In the genomic region with DNA sequence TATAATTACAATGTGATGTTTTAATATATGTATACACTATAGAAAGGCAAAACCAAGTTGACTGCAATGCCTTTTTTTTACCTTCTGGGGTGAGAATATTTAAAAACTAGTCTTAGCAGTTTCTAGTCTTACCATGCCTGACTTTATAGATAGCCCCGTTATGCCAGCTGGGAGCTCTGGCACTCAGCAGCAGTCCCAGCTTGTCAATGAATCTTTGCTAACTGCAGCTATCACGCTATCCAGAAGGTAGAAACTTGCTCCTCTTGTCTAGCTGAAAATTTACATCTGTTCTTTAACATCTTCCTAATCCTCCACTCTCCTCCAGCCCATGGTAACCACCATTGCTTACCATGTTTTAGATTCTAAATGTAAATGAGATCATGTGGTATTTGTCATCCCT, we compare ENCODE assay signal across 34 mouse cellular contexts. TPM values are rescaled to one million over a fixed set of nuclear protein-coding genes. Genes with fewer than 3 reads are reported as not detected.
"Had no signal": no experiment of that assay in that cellular context is flagged by ENCODE, and none has a peak within 500 bp of the region (broad histone marks: within the 10 kb centered on the region; RNA-seq: fewer than 3 reads in every experiment).

No protein-coding gene starts in this region.

- H3K9ac ChIP-seq: heart, embryonic 12.5 days; hindbrain, embryonic 12.5 days; hindbrain, embryonic 14.5 days; intestine, embryonic 15.5 days; limb, embryonic 12.5 days; liver, embryonic 13.5 days; liver, embryonic 15.5 days; liver, postnatal 0 days had no signal

- DNase-seq: gastrocnemius, adult 2 months; gastrocnemius, postnatal 10 days; gastrocnemius, postnatal 25 days; heart, adult 18-20 months; heart, postnatal 10 days; heart, postnatal 4 days; kidney, adult 18-20 months; kidney, adult 8-10 months; kidney, postnatal 10 days; kidney, postnatal 25 days; kidney, postnatal 4 days; liver; liver, embryonic 13.5 days; liver, postnatal 0 days had no signal

- ATAC-seq: hindbrain, embryonic 16.5 days; inflammation-experienced regulatory T-cells, adult 6 months; intestine, embryonic 15.5 days; intestine, postnatal 0 days; liver, postnatal 0 days had no signal

- H3K4me3 ChIP-seq: gastrocnemius, adult 2 months; heart, embryonic 10.5 days; heart, embryonic 12.5 days; hindbrain, embryonic 10.5 days; hindbrain, embryonic 12.5 days; intestine, embryonic 15.5 days; layer of hippocampus, adult 2 months; left cerebral cortex, adult 2 months; limb, embryonic 10.5 days; limb, embryonic 12.5 days; liver, embryonic 13.5 days; liver, embryonic 15.5 days had no signal

- H3K4me2 ChIP-seq: heart, embryonic 12.5 days; hindbrain, embryonic 12.5 days; hindbrain, embryonic 14.5 days; intestine, embryonic 15.5 days; limb, embryonic 12.5 days; liver, embryonic 11.5 days; liver, embryonic 13.5 days; liver, embryonic 15.5 days had no signal

- H3K4me1 ChIP-seq: heart, embryonic 10.5 days; heart, embryonic 12.5 days; hindbrain, embryonic 10.5 days; hindbrain, embryonic 12.5 days; intestine, embryonic 15.5 days; limb, embryonic 10.5 days; limb, embryonic 12.5 days; liver, embryonic 13.5 days; liver, embryonic 15.5 days had no signal

- H3K9me3 ChIP-seq: heart, embryonic 10.5 days; heart, embryonic 12.5 days; hindbrain, embryonic 10.5 days; hindbrain, embryonic 12.5 days; intestine, embryonic 15.5 days; limb, embryonic 10.5 days; limb, embryonic 12.5 days; liver, embryonic 13.5 days; liver, embryonic 15.5 days had no signal

- H3K27ac ChIP-seq: gastrocnemius, adult 2 months; heart, embryonic 10.5 days; hindbrain, embryonic 10.5 days; hindbrain, embryonic 12.5 days; hindbrain, embryonic 14.5 days; intestine, embryonic 15.5 days; layer of hippocampus, adult 2 months; left cerebral cortex, adult 2 months; limb, embryonic 10.5 days; limb, embryonic 12.5 days; liver, embryonic 13.5 days; liver, embryonic 15.5 days had no signal

- H3K36me3 ChIP-seq: heart, embryonic 10.5 days; heart, embryonic 12.5 days; hindbrain, embryonic 10.5 days; hindbrain, embryonic 12.5 days; intestine, embryonic 15.5 days; limb, embryonic 10.5 days; limb, embryonic 12.5 days; liver, embryonic 13.5 days; liver, embryonic 15.5 days had no signal

- H3K27me3 ChIP-seq: heart, embryonic 12.5 days; hindbrain, embryonic 12.5 days; intestine, embryonic 15.5 days; limb, embryonic 12.5 days; liver, embryonic 13.5 days; liver, embryonic 15.5 days had no signal

RNA-seq across cellular contexts. Expression of a gene that starts 21.7 kb away (rescaled TPM):
- total RNA-seq: granulocyte monocyte progenitor cell, adult 5-6 weeks; layer of hippocampus, adult 2 months; layer of hippocampus, postnatal 14 days; left cerebral cortex, adult 2 months; left cerebral cortex, postnatal 14 days; left cerebral cortex, postnatal 36 days had no signal
- polyA plus RNA-seq: hindbrain, embryonic 10.5 days; hindbrain, embryonic 14.5 days; hindbrain, embryonic 16.5 days; inflammation-experienced regulatory T-cells, adult 6 months; intestine, embryonic 15.5 days; intestine, postnatal 0 days; kidney, embryonic 14.5 days; limb, embryonic 10.5 days; liver, postnatal 0 days had no signal
